Mouse (Mus musculus): ENCODE results near the gene Dnah6.

The Dnah6 gene

DNA sequence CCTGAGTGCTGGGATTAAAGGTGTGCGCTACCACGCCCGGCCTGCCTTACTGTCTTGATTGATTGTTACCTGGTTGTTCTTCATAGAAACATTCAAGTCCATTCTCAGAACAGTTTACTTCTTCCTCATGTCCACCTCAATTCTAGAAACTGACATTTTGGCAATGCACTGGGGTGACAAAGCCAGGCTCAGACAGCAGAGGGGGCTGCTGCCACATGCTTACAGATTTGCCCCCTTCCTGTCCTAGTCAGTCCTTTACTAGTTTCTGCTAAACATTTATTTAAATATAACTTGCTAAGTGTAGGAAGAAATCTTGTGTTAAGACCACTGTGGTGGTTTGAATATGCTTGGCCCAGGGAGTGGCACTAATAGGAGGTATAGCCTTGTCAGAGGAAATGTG, 192.6 kb downstream of the Dnah6 start:
- no peak for DNase-seq (ENCODE audit: low spot score in 2 of 2)

DNA sequence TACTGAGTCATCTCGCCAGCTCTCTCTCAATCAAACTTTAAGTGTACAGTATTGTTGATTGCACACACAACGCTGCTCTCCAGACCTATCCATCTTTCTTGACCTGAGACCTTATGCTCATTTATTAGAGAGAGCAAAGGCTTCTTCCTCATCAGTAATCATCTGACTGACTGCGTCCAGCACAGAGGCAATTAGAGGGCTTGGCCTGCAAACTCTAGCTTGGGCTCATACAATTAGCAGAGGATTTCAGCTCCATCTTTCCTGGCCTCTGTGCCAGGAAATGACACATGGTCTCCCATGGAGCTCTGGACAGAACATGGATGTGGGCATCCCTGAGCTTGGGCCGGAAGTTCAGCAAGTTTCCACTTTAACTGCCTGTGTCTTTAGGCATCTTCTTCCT, 193.6 kb downstream of the Dnah6 start:
- DNase-seq (ENCODE audit: low spot score in 2 of 2), result no peak

- DNase-seq (ENCODE audit: low spot score in 2 of 2), result no peak
Measured at GRCm38 (mm10) chr6:73026898-73027297, 194.6 kb downstream of the Dnah6 start.

DNA sequence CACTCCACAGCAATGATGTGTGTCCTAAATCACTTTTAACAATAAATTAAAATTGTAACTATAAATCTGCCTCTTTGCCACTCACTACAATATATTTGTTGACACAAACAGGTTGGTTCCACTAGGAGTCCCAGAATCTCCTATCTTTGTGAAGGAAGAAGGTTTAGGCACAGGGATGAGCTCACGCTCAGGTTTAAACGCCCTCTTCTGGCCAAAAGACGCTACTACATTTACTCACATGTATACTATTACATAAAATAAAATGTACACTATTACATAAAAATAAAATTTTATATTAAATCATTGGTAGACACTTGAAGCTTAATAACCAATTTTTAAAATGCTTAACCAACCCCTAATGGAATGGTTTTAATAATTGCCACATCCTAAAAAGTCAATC, 201.4 kb downstream of the Dnah6 start:
- no peak for DNase-seq (ENCODE audit: low spot score in 2 of 2)

DNA sequence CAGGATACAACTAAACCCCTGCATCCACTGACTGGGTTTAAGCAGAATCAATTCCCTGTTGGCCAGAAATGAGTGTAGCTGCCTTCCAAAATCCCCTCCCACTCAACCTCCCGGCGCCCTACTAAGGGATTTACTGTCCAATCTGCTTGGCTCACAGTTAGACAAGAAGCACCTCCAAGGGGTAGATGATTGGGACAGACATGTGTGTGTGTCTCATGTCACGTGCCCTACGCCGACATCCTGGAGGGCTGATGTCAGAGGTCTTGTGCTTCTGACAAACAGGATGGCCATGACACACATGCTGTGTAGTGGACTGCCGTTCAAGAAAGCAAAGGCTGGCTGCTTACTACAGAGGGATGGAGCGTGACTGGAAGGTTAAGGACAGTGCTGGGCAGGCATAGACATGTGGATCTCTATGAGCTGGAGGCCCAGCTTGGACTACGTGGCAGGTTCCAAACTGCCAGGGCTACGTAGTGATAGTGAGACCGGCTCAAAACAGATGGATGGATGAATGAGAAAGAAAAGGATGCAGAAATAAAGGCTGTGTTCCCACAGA, 202.6 kb downstream of the Dnah6 start:
- DNase-seq (ENCODE audit: low spot score in 2 of 2), result no peak

DNA sequence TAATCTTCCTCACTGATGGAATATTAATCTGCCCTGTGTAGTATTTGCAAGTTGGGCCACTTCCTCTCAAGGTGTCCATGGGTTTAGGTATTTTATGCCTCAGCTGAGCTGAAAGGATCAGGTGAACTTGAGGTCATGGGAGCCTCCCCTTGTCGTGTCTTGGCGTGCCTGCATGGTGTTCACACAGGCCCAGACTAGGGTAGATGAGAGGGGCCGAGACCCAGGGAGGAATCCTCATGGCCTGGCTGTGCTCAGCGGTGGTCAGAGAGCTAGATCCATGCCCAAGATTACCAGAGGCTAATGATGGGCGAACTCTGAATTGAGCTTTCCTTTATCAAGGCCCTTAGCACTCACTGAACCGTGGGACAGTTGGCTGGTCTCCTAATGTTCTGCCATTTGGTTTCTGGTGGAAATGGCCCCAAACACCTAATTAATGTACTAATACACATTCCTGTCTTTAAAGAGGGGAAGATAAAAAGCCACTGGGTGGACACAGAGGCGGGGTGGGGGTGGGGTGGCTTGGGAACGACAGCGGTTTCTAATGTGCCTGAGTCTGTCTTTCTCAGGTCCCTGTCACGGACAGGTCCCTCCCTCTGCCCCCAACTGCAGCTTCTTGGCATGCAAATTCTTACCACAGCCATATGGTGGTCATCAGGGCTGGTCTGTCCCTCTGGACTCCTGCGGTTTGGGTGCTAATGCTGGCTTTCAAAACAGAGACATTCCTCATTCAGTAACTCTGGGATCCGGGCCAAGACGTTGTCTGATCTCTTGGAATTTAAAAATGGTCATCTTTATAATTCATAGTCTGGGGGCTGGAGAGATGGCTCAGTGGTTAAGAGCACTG, 206.9 kb downstream of the Dnah6 start:
- no peak for DNase-seq (ENCODE audit: low spot score in 2 of 2)

- no peak for DNase-seq (ENCODE audit: low spot score in 2 of 2)
Measured at GRCm38 (mm10) chr6:73012931-73013330, 208.5 kb downstream of the Dnah6 start.

DNA sequence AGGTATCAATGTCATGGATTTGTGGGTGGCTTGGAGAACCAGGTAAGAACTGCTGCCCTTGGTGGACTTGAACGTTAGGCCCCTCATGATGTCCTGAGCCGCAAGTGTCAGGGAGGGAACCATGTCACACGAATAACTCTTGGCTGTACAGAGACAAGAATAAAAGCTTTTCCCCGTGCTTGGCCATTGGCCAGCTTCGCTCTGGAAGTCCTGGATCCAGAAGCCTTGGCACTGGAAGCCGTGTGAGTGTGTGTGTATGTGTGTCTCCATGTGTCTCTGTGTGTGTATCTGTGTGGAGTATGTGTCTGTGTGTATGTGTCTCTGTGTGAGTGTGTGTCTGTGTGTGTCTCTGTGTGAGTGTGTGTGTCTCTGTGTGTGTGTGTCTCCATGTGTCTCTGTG, 209.6 kb downstream of the Dnah6 start:
- no peak for DNase-seq (ENCODE audit: low spot score in 2 of 2)

- peak; percentile 52 to 83 for DNase-seq (ENCODE audit: low spot score in 2 of 2)
Measured at GRCm38 (mm10) chr6:73010073-73010472, 211.4 kb downstream of the Dnah6 start.

DNA sequence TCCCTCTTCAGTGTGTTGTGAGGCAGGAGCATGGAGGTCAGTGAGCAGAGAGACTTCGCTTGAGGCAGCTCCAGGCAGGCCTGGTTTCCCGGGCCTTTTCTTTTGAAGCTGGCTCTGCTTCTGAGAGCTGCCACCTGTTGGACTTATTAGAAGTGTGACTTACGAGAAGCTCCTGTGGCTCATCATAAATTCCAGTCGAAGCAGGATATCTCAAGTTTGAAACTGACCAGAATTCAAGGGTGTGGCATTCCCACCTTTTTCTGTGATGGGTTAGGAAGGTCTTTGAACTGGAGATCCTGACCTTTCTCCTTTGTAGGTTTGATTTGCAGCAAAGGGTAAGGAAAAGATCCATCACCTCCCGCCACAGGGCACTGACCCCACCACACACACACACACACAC, 217.8 kb downstream of the Dnah6 start:
- DNase-seq (ENCODE audit: low spot score in 2 of 2), result no peak

DNA sequence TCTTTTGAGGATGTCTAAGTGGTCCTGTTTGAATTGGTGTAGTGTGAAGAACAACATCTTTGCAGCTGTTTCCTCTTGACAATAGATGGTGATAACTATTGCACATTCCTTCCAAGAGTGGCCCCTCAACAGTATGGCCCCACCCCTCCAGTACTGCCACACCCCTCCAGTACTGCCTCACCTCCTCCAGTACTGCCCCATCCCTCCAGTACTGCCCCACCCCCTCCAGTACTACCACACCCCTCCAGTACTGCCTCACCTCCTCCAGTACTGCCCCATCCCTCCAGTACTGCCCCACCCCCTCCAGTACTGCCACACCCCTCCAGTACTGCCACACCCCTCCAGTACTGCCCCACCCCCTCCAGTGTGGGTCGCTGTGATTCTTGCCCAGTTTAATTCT, 219.1 kb downstream of the Dnah6 start:
- no peak for DNase-seq (ENCODE audit: low spot score in 2 of 2)

- DNase-seq (ENCODE audit: low spot score in 2 of 2), result no peak
Measured at GRCm38 (mm10) chr6:72998809-72999208, 222.6 kb downstream of the Dnah6 start.

GRCm38 (mm10) chr6:72993688-72994082, 227.8 kb downstream of the Dnah6 start:
- no peak for DNase-seq (ENCODE audit: low spot score in 2 of 2)

DNA sequence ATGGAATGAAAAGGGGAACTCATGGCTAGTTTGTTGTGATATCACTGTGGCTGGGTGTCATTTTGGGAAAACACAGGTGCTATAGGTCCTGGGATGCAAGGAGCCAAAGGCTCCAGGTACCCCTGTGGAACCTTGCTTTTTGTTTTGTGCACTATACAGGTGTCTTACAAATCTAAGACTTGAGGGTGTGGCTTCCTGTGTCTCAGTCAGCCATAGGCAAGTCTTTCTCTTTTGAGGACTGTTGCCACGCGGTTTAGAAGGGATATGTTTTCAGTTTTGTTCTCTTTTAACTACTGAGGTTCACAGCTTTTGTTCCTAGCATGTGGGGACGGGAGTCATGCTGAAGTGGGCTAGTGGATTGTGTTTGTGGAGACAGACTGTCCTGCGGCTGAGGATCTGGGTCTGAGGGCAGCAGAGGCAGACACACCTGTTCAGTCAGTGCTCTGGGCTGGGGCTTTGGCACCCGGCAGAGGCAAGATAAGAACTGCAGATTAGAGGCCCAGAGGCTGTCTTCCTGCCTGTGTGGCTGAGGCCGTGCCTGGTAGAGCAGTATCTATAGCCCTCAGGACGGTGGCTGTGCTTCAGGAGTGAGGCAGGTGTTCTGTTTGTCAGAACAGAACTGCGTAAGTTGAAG, 228.3 kb downstream of the Dnah6 start:
- DNase-seq (ENCODE audit: low spot score in 2 of 2), result no peak

- DNase-seq (ENCODE audit: low spot score in 2 of 2), result no peak
Measured at GRCm38 (mm10) chr6:72990206-72990605, 231.2 kb downstream of the Dnah6 start.

DNA sequence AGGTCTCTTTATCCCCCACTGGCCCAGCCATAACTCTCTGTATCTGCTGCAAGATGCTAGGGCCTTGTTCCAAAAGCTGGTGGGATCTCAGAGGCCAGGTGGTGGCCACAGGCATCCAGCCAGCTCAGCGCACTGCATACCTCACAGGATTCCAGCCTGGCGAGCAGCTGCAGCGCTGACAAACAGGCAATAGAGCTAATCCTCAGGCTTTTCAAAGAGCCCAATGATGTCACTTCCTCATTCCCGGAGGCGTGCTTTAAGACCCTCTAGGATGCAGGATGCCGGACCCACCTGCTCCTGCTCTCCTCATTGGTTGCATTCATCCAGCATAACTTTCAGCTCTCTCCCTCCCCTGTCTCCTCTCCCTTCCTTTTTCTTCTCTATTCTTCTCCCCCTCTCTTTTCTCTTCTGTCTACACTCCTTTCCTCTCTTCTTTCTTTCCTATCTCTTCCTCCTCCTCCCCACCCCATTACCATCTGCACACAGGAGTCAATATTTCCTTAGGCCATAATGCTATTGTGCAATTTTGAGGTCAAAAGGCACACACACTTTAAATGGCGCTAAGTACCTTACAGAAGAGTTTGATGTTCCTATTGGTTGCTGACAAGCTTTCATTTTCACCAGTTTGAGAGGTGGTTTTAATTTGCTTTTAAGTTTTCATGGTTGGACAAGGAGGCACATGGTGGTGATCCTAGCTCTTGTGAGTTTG, 232.3 kb downstream of the Dnah6 start:
- no peak for DNase-seq (ENCODE audit: low spot score in 2 of 2)

- no peak for DNase-seq (ENCODE audit: low spot score in 2 of 2)
Measured at GRCm38 (mm10) chr6:72982506-72982905, 238.9 kb downstream of the Dnah6 start.

- no peak for DNase-seq (ENCODE audit: low spot score in 2 of 2)
Measured at GRCm38 (mm10) chr6:72981851-72982250, 239.6 kb downstream of the Dnah6 start.

DNA sequence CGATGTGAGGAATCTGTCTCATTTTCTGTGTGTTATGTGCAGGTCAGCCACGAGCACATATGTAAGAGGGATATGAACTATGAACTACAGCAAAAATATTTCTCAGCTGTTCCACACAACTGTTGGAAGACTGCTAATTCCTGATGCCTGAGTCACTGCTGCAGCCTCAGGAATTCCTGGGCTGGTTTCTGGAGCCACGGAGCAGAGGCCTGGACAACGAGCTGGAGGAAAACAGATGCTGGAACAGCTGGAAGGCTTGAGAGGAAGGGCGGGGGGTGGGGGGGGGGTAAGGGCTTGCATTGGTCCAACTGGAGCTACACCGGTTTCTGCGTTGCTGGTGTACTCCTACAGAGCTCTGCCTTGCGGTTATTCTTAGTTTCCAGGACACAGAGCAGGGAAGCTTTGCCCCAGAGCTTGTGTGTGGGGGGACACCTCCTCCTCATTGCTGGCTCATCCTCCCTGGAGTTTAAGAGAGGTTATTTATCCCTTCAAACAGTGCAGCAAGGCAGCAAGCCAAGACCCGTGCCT, 240.3 kb downstream of the Dnah6 start:
- DNase-seq (ENCODE audit: low spot score in 2 of 2), result no peak

GRCm38 (mm10) chr6:72976866-72977265, 244.6 kb downstream of the Dnah6 start:
- no peak for DNase-seq (ENCODE audit: low spot score in 2 of 2)

DNA sequence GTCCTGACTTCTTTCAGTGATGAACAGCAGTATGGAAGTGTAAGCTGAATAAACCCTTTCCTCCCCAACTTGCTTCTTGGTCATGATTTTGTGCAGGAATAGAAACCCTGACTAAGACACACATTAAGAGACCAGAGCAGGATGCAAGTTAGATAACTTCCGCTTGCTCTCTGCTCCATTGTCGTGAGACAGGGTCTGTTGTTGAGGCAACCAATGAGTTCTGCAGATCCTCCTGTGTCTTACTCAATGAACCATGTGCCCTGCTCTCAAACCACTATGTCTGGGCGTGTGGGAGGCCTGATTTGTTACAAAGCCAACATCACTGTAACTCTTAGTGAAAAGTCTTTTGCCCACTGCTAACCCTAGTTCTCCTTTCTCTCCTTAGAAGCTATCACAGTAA, 250.4 kb downstream of the Dnah6 start:
- no peak for DNase-seq (ENCODE audit: low spot score in 2 of 2)

GRCm38 (mm10) chr6:72969787-72970186, 251.7 kb downstream of the Dnah6 start:
- DNase-seq (ENCODE audit: low spot score in 2 of 2), result no peak

Measured in spleen, postnatal 4 days (tissue).